Mouse (Mus musculus): ENCODE measurements around the gene Ubac2. TPM values are rescaled to one million over a fixed set of nuclear protein-coding genes. Genes with fewer than 3 reads are reported as not detected.

Ubac2 gene
- polyA plus RNA-seq, 1 experiment from 2014 or later = 56.9 TPM

- Histone ChIP-seq H3K4me1 (ENCODE audit: control insufficient read depth, insufficient read depth, low read length) (no peaks in the 10 kb centered on the region), H3K9ac (ENCODE audit: low read length) (no peak overlapping the region), H3K36me3 (ENCODE audit: control insufficient read depth, insufficient read depth, low read length) (no peaks in the 10 kb centered on the region), H3K27me3 (replicated peaks; ENCODE audit: control insufficient read depth, insufficient read depth, low read length) (no peaks in the 10 kb centered on the region), H3K9me3 (replicated peaks; ENCODE audit: control insufficient read depth, low read length) (no peaks in the 10 kb centered on the region), H3K4me3 (ENCODE audit: low read depth, low read length) (no peak overlapping the region), H3K4me2 (ENCODE audit: low read length) (no peak overlapping the region), H3K27ac (ENCODE audit: low read depth, low read length) (no peak overlapping the region)
- ATAC-seq (no peak), DNase-seq (ENCODE audit: low spot score) (no peak)
- WGBS = 96% methylated on average over 10 of the region's 10 CpGs
These were observed 94.7 kb downstream of the Ubac2 start for GRCm38 (mm10) chr14:121973114-121973513.

- Histone ChIP-seq H3K4me1 (ENCODE audit: control insufficient read depth, insufficient read depth, low read length) (no peaks in the 10 kb centered on the region), H3K36me3 (ENCODE audit: control insufficient read depth, insufficient read depth, low read length) (no peaks in the 10 kb centered on the region), H3K4me3 (ENCODE audit: low read depth, low read length) (no peak overlapping the region), H3K27me3 (replicated peaks; ENCODE audit: control insufficient read depth, insufficient read depth, low read length) (no peaks in the 10 kb centered on the region), H3K27ac (ENCODE audit: low read depth, low read length) (no peak overlapping the region), H3K9me3 (replicated peaks; ENCODE audit: control insufficient read depth, low read length) (no peaks in the 10 kb centered on the region), H3K9ac (ENCODE audit: low read length) (no peak overlapping the region), H3K4me2 (ENCODE audit: low read length) (no peak overlapping the region)
- DNase-seq (ENCODE audit: low spot score) (no peak), ATAC-seq (no peak)
- 92% methylated on average over 1 of the region's 1 CpGs for whole genome bisulfite sequencing
These were observed 103.1 kb downstream of the Ubac2 start for GRCm38 (mm10) chr14:121981531-121981930.

GRCm38 (mm10) chr14:121983009-121983933 lies 104.9 kb downstream of the Ubac2 start:
- H3K36me3 ChIP-seq (ENCODE audit: control insufficient read depth, insufficient read depth, low read length) = no peaks in the 10 kb centered on the region
- H3K4me1 ChIP-seq (ENCODE audit: control insufficient read depth, insufficient read depth, low read length) = no peaks in the 10 kb centered on the region
- no peak overlapping the region for H3K4me2 ChIP-seq (ENCODE audit: low read length)
- H3K27ac ChIP-seq (ENCODE audit: low read depth, low read length) = no peak overlapping the region
- 82% methylated on average over 8 of the region's 8 CpGs for WGBS
- no peak for DNase-seq (ENCODE audit: low spot score)
- H3K4me3 ChIP-seq (ENCODE audit: low read depth, low read length) = no peak overlapping the region
- no peak overlapping the region for H3K9ac ChIP-seq (ENCODE audit: low read length)
- no peak for ATAC-seq
- no peaks in the 10 kb centered on the region for H3K27me3 ChIP-seq (replicated peaks; ENCODE audit: control insufficient read depth, insufficient read depth, low read length)
- no peaks in the 10 kb centered on the region for H3K9me3 ChIP-seq (replicated peaks; ENCODE audit: control insufficient read depth, low read length)

GRCm38 (mm10) chr14:121985477-121985876 lies 107.1 kb downstream of the Ubac2 start:
- Histone ChIP-seq H3K9ac (ENCODE audit: low read length) (no peak overlapping the region), H3K27ac (ENCODE audit: low read depth, low read length) (no peak overlapping the region), H3K36me3 (ENCODE audit: control insufficient read depth, insufficient read depth, low read length) (no peaks in the 10 kb centered on the region), H3K27me3 (replicated peaks; ENCODE audit: control insufficient read depth, insufficient read depth, low read length) (no peaks in the 10 kb centered on the region), H3K4me2 (ENCODE audit: low read length) (no peak overlapping the region), H3K9me3 (replicated peaks; ENCODE audit: control insufficient read depth, low read length) (no peaks in the 10 kb centered on the region), H3K4me3 (ENCODE audit: low read depth, low read length) (no peak overlapping the region), H3K4me1 (ENCODE audit: control insufficient read depth, insufficient read depth, low read length) (no peaks in the 10 kb centered on the region)
- 94% methylated on average over 3 of the region's 3 CpGs for WGBS
- no peak for ATAC-seq
- DNase-seq (ENCODE audit: low spot score) = no peak

GRCm38 (mm10) chr14:121986028-121986427 lies 107.6 kb downstream of the Ubac2 start:
- Histone ChIP-seq H3K4me2 (ENCODE audit: low read length) (no peak overlapping the region), H3K9ac (ENCODE audit: low read length) (no peak overlapping the region), H3K4me1 (ENCODE audit: control insufficient read depth, insufficient read depth, low read length) (no peaks in the 10 kb centered on the region), H3K36me3 (ENCODE audit: control insufficient read depth, insufficient read depth, low read length) (no peaks in the 10 kb centered on the region), H3K9me3 (replicated peaks; ENCODE audit: control insufficient read depth, low read length) (no peaks in the 10 kb centered on the region), H3K27ac (ENCODE audit: low read depth, low read length) (no peak overlapping the region), H3K4me3 (ENCODE audit: low read depth, low read length) (no peak overlapping the region), H3K27me3 (replicated peaks; ENCODE audit: control insufficient read depth, insufficient read depth, low read length) (no peaks in the 10 kb centered on the region)
- DNase-seq (ENCODE audit: low spot score) (no peak), ATAC-seq (no peak)
- 93% methylated on average over 6 of the region's 6 CpGs for WGBS

GRCm38 (mm10) chr14:121987287-121987686 lies 108.9 kb downstream of the Ubac2 start:
- Histone ChIP-seq H3K4me3 (ENCODE audit: low read depth, low read length) (no peak overlapping the region), H3K27ac (ENCODE audit: low read depth, low read length) (no peak overlapping the region), H3K9ac (ENCODE audit: low read length) (no peak overlapping the region), H3K27me3 (replicated peaks; ENCODE audit: control insufficient read depth, insufficient read depth, low read length) (no peaks in the 10 kb centered on the region), H3K9me3 (replicated peaks; ENCODE audit: control insufficient read depth, low read length) (no peaks in the 10 kb centered on the region), H3K36me3 (ENCODE audit: control insufficient read depth, insufficient read depth, low read length) (no peaks in the 10 kb centered on the region), H3K4me2 (ENCODE audit: low read length) (no peak overlapping the region), H3K4me1 (ENCODE audit: control insufficient read depth, insufficient read depth, low read length) (no peaks in the 10 kb centered on the region)
- WGBS = 86% methylated on average over 1 of the region's 1 CpGs
- ATAC-seq (no peak), DNase-seq (ENCODE audit: low spot score) (no peak)

GRCm38 (mm10) chr14:121987691-121988090 lies 109.3 kb downstream of the Ubac2 start:
- 87% methylated on average over 4 of the region's 4 CpGs for WGBS
- Histone ChIP-seq H3K9ac (ENCODE audit: low read length) (no peak overlapping the region), H3K27me3 (replicated peaks; ENCODE audit: control insufficient read depth, insufficient read depth, low read length) (no peaks in the 10 kb centered on the region), H3K36me3 (ENCODE audit: control insufficient read depth, insufficient read depth, low read length) (no peaks in the 10 kb centered on the region), H3K4me2 (ENCODE audit: low read length) (no peak overlapping the region), H3K27ac (ENCODE audit: low read depth, low read length) (no peak overlapping the region), H3K4me3 (ENCODE audit: low read depth, low read length) (no peak overlapping the region), H3K4me1 (ENCODE audit: control insufficient read depth, insufficient read depth, low read length) (no peaks in the 10 kb centered on the region), H3K9me3 (replicated peaks; ENCODE audit: control insufficient read depth, low read length) (no peaks in the 10 kb centered on the region)
- no peak for DNase-seq (ENCODE audit: low spot score)
- ATAC-seq = no peak

- no peak for ATAC-seq
- 98% methylated on average over 3 of the region's 3 CpGs for WGBS
- H3K9me3 ChIP-seq (replicated peaks; ENCODE audit: control insufficient read depth, low read length) = no peaks in the 10 kb centered on the region
These were observed 110.9 kb downstream of the Ubac2 start for GRCm38 (mm10) chr14:121989331-121989730.

GRCm38 (mm10) chr14:121989869-121990268 lies 111.4 kb downstream of the Ubac2 start:
- Histone ChIP-seq H3K9ac (ENCODE audit: low read length) (no peak overlapping the region), H3K4me2 (ENCODE audit: low read length) (no peak overlapping the region), H3K4me3 (ENCODE audit: low read depth, low read length) (no peak overlapping the region), H3K27me3 (replicated peaks; ENCODE audit: control insufficient read depth, insufficient read depth, low read length) (no peaks in the 10 kb centered on the region), H3K9me3 (replicated peaks; ENCODE audit: control insufficient read depth, low read length) (no peaks in the 10 kb centered on the region), H3K4me1 (ENCODE audit: control insufficient read depth, insufficient read depth, low read length) (no peaks in the 10 kb centered on the region), H3K27ac (ENCODE audit: low read depth, low read length) (no peak overlapping the region), H3K36me3 (ENCODE audit: control insufficient read depth, insufficient read depth, low read length) (peaks cover 3% of the 10 kb centered on the region; the same call in 1 of the 2 replicates)
- ATAC-seq (no peak), DNase-seq (ENCODE audit: low spot score) (no peak)
- 93% methylated on average over 3 of the region's 3 CpGs for WGBS

More at GRCm38 (mm10) chr14:121989331-121989730, 110.9 kb downstream of the Ubac2 start:
- Histone ChIP-seq H3K4me2 (ENCODE audit: low read length) (no peak overlapping the region), H3K9ac (ENCODE audit: low read length) (no peak overlapping the region), H3K4me3 (ENCODE audit: low read depth, low read length) (no peak overlapping the region), H3K27me3 (replicated peaks; ENCODE audit: control insufficient read depth, insufficient read depth, low read length) (no peaks in the 10 kb centered on the region), H3K36me3 (ENCODE audit: control insufficient read depth, insufficient read depth, low read length) (no peaks in the 10 kb centered on the region), H3K27ac (ENCODE audit: low read depth, low read length) (no peak overlapping the region), H3K4me1 (ENCODE audit: control insufficient read depth, insufficient read depth, low read length) (no peaks in the 10 kb centered on the region)
- no peak for DNase-seq (ENCODE audit: low spot score)

All from forebrain, embryonic 14.5 days (tissue).